Mouse (Mus musculus) hindbrain, embryonic 16.5 days (tissue): ENCODE results near the gene Gm10477. TPM values are rescaled to one million over a fixed set of nuclear protein-coding genes. Genes with fewer than 3 reads are reported as not detected.
"Not testable (repeated sequence)": the region's sequence is repeated elsewhere in the genome, so short reads cannot be mapped to it uniquely, and the experiment has no call there.

Experiments used
- ATAC-seq: fragments of 200-750 bp; cut with Nextera tagmentation; 2 replicates; pipeline ENCODE4 v1.8.0; 2017; ENCODE audit warnings: moderate TSS enrichment, moderate library complexity
- H3K27ac ChIP-seq: fragments of 300-500 bp; sonication (generic); 2 replicates; pipeline ENCODE4 v1.5.1; 2014; ENCODE audit warnings: low read depth, mild to moderate bottlenecking, control low read depth, low read length, moderate library complexity
- H3K27me3 ChIP-seq: fragments of 300-500 bp; sonication (generic); replicated peaks from 2 replicates; pipeline ENCODE4 v1.6.1; 2014; ENCODE audit warnings: low read length; ENCODE audit not compliant: control insufficient read depth, insufficient read depth
- H3K36me3 ChIP-seq: fragments of 300-500 bp; sonication (generic); 2 replicates; pipeline ENCODE4 v1.6.1; 2014; ENCODE audit warnings: mild to moderate bottlenecking, low read length, moderate library complexity, mixed read lengths; ENCODE audit not compliant: control insufficient read depth, insufficient read depth
- H3K4me1 ChIP-seq: fragments of 300-500 bp; sonication (generic); 2 replicates; pipeline ENCODE4 v1.6.1; 2014; ENCODE audit warnings: low read depth, low read length; ENCODE audit not compliant: control insufficient read depth, insufficient read depth
- H3K4me2 ChIP-seq: fragments of 300-500 bp; sonication (generic); 2 replicates; pipeline ENCODE4 v1.6.1; 2014; ENCODE audit warnings: mild to moderate bottlenecking, low read length, control low read depth, moderate library complexity
- H3K4me3 ChIP-seq: fragments of 300-500 bp; sonication (generic); 2 replicates; pipeline ENCODE4 v1.5.1; 2014; ENCODE audit warnings: mild to moderate bottlenecking, low read length, control low read depth, moderate library complexity
- H3K9ac ChIP-seq: fragments of 300-500 bp; sonication (generic); 2 replicates; pipeline ENCODE4 v1.6.1; 2014; ENCODE audit warnings: low read depth, mild to moderate bottlenecking, control low read depth, low read length, moderate library complexity
- H3K9me3 ChIP-seq: fragments of 300-500 bp; sonication (generic); 2 replicates; pipeline ENCODE4 v1.6.1; 2014; ENCODE audit warnings: mild to moderate bottlenecking, low read length, moderate library complexity; ENCODE audit not compliant: control insufficient read depth
- WGBS: fragments of 180-500 bp; shearing (Covaris S2); extraction: QIAGEN DNeasy Blood & Tissue Kit; methylation state at CpG from one replicate; pipeline ENCODE4 v1.1.7; 2014; 5-methylcytosine and 5-hydroxymethylcytosine counted together
- polyA plus RNA-seq: library from polyadenylated mRNA; unstranded; fragments of >200 nt; fragmentation: Nextera tagmentation; extraction: Ambion mirVana; gene quantifications from 2 replicates; pipeline ENCODE4 v1.2.1, GENCODE M21; 2015

Gene Gm10477
- polyA plus RNA-seq = not detected in 2 replicates

- not testable (repeated sequence) for H3K27ac ChIP-seq, H3K4me3 ChIP-seq, H3K9ac ChIP-seq, H3K4me1 ChIP-seq, H3K36me3 ChIP-seq, H3K9me3 ChIP-seq, H3K4me2 ChIP-seq, ATAC-seq, H3K27me3 ChIP-seq
- 89% methylated on average over 6 of the region's 6 CpGs for WGBS
Observed at GRCm38 (mm10) chrX:56524442-56524841, at the start of gene Gm10477. Gene Gm10477, plus strand, starts transcription at chrX:56524742.

DNA sequence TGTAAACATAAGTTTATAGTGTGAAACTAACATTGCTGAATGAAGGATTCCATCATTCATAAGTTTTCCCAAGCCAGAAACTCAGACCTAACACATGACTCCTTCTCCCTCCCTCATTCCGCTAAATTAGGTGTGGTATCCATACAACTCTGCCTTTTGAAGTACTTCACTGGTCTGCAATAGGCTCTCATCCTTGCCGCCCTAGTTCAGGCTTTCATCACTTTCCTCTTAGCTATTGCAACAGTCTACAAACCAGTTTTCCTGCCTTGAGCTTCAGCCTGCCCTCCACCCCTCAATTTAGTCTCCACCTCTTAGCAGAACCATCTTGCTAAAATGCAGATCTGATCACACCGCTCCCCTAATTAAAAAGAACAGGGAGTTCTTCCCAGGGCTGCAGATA is 47.0 kb upstream of the Gm10477 start:
- no peaks in the 10 kb centered on the region for H3K27me3 ChIP-seq
- H3K9ac ChIP-seq = no peak overlapping the region

DNA sequence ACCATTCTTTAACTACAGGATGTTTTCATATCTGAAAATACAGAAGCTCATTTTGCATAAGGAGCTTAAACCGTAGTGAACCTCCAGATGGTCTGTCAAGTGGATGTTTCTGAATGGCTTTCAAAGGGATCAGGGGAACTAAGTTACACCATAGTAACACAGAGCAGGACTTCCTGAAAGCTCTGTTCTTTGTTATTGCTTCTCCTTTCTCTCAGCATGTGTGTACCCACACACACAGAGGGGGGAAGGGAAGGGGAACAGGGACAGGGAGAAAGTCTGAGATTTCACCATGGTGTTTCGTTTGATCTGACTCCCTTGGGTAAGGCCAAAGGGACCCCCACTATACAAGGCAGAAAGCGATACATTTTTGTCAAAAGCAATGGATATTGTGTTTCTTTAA is 42.6 kb upstream of the Gm10477 start:
- no peak for ATAC-seq
- Histone ChIP-seq H3K27ac (no peak overlapping the region), H3K9ac (no peak overlapping the region), H3K4me2 (no peak overlapping the region), H3K27me3 (no peaks in the 10 kb centered on the region), H3K9me3 (no peaks in the 10 kb centered on the region), H3K4me3 (no peak overlapping the region), H3K36me3 (no peaks in the 10 kb centered on the region; the same call in 1 of the 2 replicates), H3K4me1 (no peaks in the 10 kb centered on the region)
- 68% methylated on average over 3 of the region's 3 CpGs for WGBS

More for the DNA sequence above, 47.0 kb upstream of the Gm10477 start:
- Histone ChIP-seq H3K27ac (no peak overlapping the region), H3K4me1 (no peaks in the 10 kb centered on the region), H3K4me2 (no peak overlapping the region), H3K4me3 (no peak overlapping the region), H3K36me3 (no peaks in the 10 kb centered on the region; the same call in 1 of the 2 replicates), H3K9me3 (no peaks in the 10 kb centered on the region)
- WGBS = 93% methylated on average over 3 of the region's 3 CpGs
- ATAC-seq = no peak

- ATAC-seq = 0 out of 2 replicates have a peak, but pooled peaks have one; percentile 24
Observed at GRCm38 (mm10) chrX:56489758-56490157, 34.8 kb upstream of the Gm10477 start.

DNA sequence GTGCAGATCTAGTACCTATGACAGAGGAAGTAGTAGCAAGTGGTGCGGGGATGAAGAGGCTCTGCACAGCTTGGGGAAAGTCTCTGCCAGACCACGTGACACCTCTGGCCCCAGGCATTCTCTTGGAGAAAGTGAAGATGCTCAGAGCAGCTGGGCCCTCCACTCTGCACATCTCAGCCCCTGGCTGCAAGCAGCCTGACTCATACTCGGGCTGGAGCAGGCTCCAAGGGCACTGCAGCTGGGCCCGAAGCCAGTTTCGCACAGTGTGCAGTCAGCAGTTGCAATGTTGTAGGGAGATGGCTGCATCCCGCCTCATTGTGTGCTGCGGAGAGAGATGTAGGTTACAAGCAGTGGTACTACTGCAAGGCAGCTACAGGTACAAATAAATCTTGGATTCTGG is 27.3 kb upstream of the Gm10477 start:
- no peak overlapping the region for H3K4me3 ChIP-seq
- no peak overlapping the region for H3K27ac ChIP-seq
- 75% methylated on average over 7 of the region's 7 CpGs for WGBS
- no peaks in the 10 kb centered on the region for H3K9me3 ChIP-seq
- H3K27me3 ChIP-seq = no peaks in the 10 kb centered on the region
- H3K9ac ChIP-seq = no peak overlapping the region
- peak; percentile 54 for ATAC-seq
- no peaks in the 10 kb centered on the region for H3K4me1 ChIP-seq
- H3K4me2 ChIP-seq = no peak overlapping the region
- no peaks in the 10 kb centered on the region for H3K36me3 ChIP-seq

More at GRCm38 (mm10) chrX:56489758-56490157, 34.8 kb upstream of the Gm10477 start:
- Histone ChIP-seq H3K9me3 (no peaks in the 10 kb centered on the region), H3K4me3 (no peak overlapping the region), H3K27ac (no peak overlapping the region), H3K27me3 (no peaks in the 10 kb centered on the region), H3K4me2 (no peak overlapping the region), H3K9ac (no peak overlapping the region), H3K4me1 (no peaks in the 10 kb centered on the region), H3K36me3 (no peaks in the 10 kb centered on the region)
- 24% methylated on average over 1 of the region's 1 CpGs for WGBS

- peak; percentile 77; the same call in 1 of the 2 replicates for ATAC-seq
- WGBS = 13% methylated on average over 3 of the region's 3 CpGs
Observed at GRCm38 (mm10) chrX:56531266-56531665, 6.7 kb downstream of the Gm10477 start.

GRCm38 (mm10) chrX:56537162-56537561 is 12.6 kb downstream of the Gm10477 start:
- no peak for ATAC-seq
- no peak overlapping the region for H3K4me2 ChIP-seq
- H3K4me3 ChIP-seq = no peak overlapping the region
- H3K27ac ChIP-seq = no peak overlapping the region
- no peak overlapping the region for H3K9ac ChIP-seq
- no peaks in the 10 kb centered on the region for H3K4me1 ChIP-seq
- WGBS = 55% methylated on average over 4 of the region's 4 CpGs
- no peaks in the 10 kb centered on the region for H3K36me3 ChIP-seq
- no peaks in the 10 kb centered on the region for H3K9me3 ChIP-seq
- H3K27me3 ChIP-seq = no peaks in the 10 kb centered on the region

More at GRCm38 (mm10) chrX:56531266-56531665, 6.7 kb downstream of the Gm10477 start:
- no peak overlapping the region for H3K4me2 ChIP-seq
- H3K36me3 ChIP-seq = no peaks in the 10 kb centered on the region
- H3K4me1 ChIP-seq = no peaks in the 10 kb centered on the region
- no peaks in the 10 kb centered on the region for H3K9me3 ChIP-seq
- no peak overlapping the region for H3K9ac ChIP-seq
- H3K4me3 ChIP-seq = no peak overlapping the region
- H3K27ac ChIP-seq = no peak overlapping the region
- H3K27me3 ChIP-seq = no peaks in the 10 kb centered on the region

- ATAC-seq = no peak
- Histone ChIP-seq H3K4me2 (no peak within 1 kb of the TSS), H3K4me1 (no peaks in the 10 kb centered on the region), H3K4me3 (no peak within 1 kb of the TSS), H3K27ac (no peak within 1 kb of the TSS), H3K9ac (no peak within 1 kb of the TSS), H3K36me3 (no peaks in the 10 kb centered on the region), H3K27me3 (no peaks in the 10 kb centered on the region), H3K9me3 (no peaks in the 10 kb centered on the region)
- 88% methylated on average over 7 of the region's 7 CpGs for WGBS
Observed at GRCm38 (mm10) chrX:56549506-56549905, 25.0 kb downstream of the Gm10477 start, which contains the start of gene Gm648. Gene Gm648, minus strand, starts transcription at chrX:56549606.

GRCm38 (mm10) chrX:56553584-56553983 is 29.0 kb downstream of the Gm10477 start:
- no peak overlapping the region for H3K4me3 ChIP-seq
- H3K27me3 ChIP-seq = no peaks in the 10 kb centered on the region
- H3K36me3 ChIP-seq = no peaks in the 10 kb centered on the region
- H3K4me2 ChIP-seq = no peak overlapping the region
- no peak overlapping the region for H3K9ac ChIP-seq
- no peak overlapping the region for H3K27ac ChIP-seq
- ATAC-seq = no peak
- WGBS = 79% methylated on average over 3 of the region's 3 CpGs
- no peaks in the 10 kb centered on the region for H3K4me1 ChIP-seq
- H3K9me3 ChIP-seq = no peaks in the 10 kb centered on the region

GRCm38 (mm10) chrX:56572465-56572864 is 47.9 kb downstream of the Gm10477 start:
- 23% methylated on average over 6 of the region's 6 CpGs for WGBS
- Histone ChIP-seq H3K9ac (no peak overlapping the region), H3K4me2 (no peak overlapping the region), H3K27ac (no peak overlapping the region), H3K36me3 (no peaks in the 10 kb centered on the region), H3K4me3 (no peak overlapping the region), H3K9me3 (no peaks in the 10 kb centered on the region), H3K27me3 (no peaks in the 10 kb centered on the region), H3K4me1 (no peaks in the 10 kb centered on the region)
- ATAC-seq = no peak
